Mouse (Mus musculus): ENCODE data around the gene Acp4.

- no peak for TF ChIP-seq POLR2A (IDR thresholded peaks at IDR 0.05; ENCODE audit: low read depth, low read length)
- no peak for TF ChIP-seq MAZ (IDR thresholded peaks at IDR 0.05; ENCODE audit: low read depth, low read length)
- TF ChIP-seq HCFC1 (IDR thresholded peaks at IDR 0.05; ENCODE audit: low read depth, low read length), result no peak
- TF ChIP-seq CTCF (conservative IDR thresholded peaks at IDR 0.05 in 1 of 2, IDR thresholded peaks at IDR 0.05 in 1 of 2; ENCODE audit: low read depth in 2 of 2, low read length in 2 of 2), result no peak
- TF ChIP-seq POLR2AphosphoS2 (IDR thresholded peaks at IDR 0.05; ENCODE audit: low read depth, low read length), result no peak
- TF ChIP-seq RAD21 (IDR thresholded peaks at IDR 0.05; ENCODE audit: low read depth, low read length), result no peak
- TF ChIP-seq ZNF384 (IDR thresholded peaks at IDR 0.05; ENCODE audit: low read depth, low read length), result no peak
- TF ChIP-seq TCF12 (IDR thresholded peaks at IDR 0.05; ENCODE audit: low read depth, low read length), result no peak
- no peak for TF ChIP-seq ETS1 (conservative IDR thresholded peaks at IDR 0.05; ENCODE audit: low read depth, low read length)
Observed at GRCm38 (mm10) chr7:44208307-44208706, 48.9 kb downstream of the Acp4 start.
